Mouse (Mus musculus) left cerebral cortex, postnatal 10 days (tissue): ENCODE measurements around the gene Pofut1. TPM values are rescaled to one million over a fixed set of nuclear protein-coding genes. Genes with fewer than 3 reads are reported as not detected.
A peak's percentile ranks its signal among the peaks of the same experiment; 100 is the strongest.

Experiments used
- DNase-seq, 2 experiments: peaks; one replicate each; pipeline ENCODE4 v3.0.0; 2021 to 2022; ENCODE audit warnings: low spot score in 2 of 2, mixed read lengths in 1 of 2; ENCODE audit errors: extremely low spot score in 1 of 2
- intact Hi-C: fragments of 180-260 bp; cut with DNase I; formaldehyde crosslinking; loops from one replicate; pipeline ENCODE4 v1.15.1; 2025
- total RNA-seq, 2 experiments: library from RNA; stranded (reverse); gene quantifications; 2 replicates each; pipeline ENCODE4 v1.2.3; 2021

Pofut1 gene
- total RNA-seq, 2 experiments from 2014 or later, result 17.5 to 20.5 TPM

DNA sequence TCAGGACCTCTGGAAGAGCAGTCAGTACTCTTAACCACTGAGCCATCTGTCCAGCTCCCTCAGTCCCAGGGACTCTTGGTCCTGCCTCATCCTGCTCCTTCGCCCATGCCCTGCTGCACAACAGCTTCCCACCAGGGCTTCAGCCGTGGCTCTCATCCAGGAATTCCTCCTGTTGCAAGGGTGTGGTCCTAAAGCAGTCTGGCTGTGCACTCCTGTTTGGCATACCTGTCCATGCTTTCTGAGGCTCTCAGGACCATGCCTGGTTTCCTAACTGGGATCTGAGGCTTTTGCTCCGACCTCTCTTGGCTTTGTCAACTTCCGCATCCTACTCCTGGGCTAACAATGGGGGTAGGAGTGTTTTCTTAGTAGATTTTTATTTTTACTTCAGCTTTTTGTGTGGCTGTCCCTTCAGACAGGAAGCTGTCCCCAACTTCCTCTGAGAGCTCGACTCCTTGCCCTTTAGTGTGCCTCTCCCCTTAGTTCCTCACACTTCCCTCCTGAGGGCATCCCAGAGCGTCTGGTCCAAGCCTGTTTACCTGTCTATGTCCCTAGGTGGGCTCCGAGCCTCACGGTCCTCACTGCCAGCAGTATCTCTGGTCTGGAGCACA is 77.8 kb downstream of the Pofut1 start:
- intact Hi-C loops, result no loop called here
- DNase-seq, result peak in 1 of 2 experiments; percentile 61

Other genes with a start within 250 kb of the Pofut1 start
- 10 to 100 TPM; 59.8 to 60.9 TPM for gene Pdrg1, start 226.1 kb upstream of the Pofut1 start, total RNA-seq
- 10 to 100 TPM; 11.8 to 12.4 TPM for gene Xkr7, start 209.7 kb upstream of the Pofut1 start, total RNA-seq
- gene Ccm2l, start 175.6 kb upstream of the Pofut1 start, total RNA-seq, result 1 to 10 TPM; 6.8 to 7.1 TPM
- 1 to 10 TPM; 2.4 to 3.0 TPM for gene Hck, start 133.1 kb upstream of the Pofut1 start, total RNA-seq
- 100 to 1,000 TPM; 123 to 128 TPM for gene Tm9sf4, start 80.2 kb upstream of the Pofut1 start, total RNA-seq
- gene Tspyl3, start 16.1 kb upstream of the Pofut1 start, total RNA-seq, result 10 to 100 TPM; 35.2 to 36.7 TPM
- gene Plagl2, start 107 bp upstream of the Pofut1 start, total RNA-seq, result 1 to 10 TPM; 4.6 to 5.2 TPM
- 10 to 100 TPM; 91.6 to 94.6 TPM for gene Kif3b, start 49.9 kb downstream of the Pofut1 start, total RNA-seq
- 10 to 100 TPM; 38.8 to 41.5 TPM for gene Asxl1, start 104.3 kb downstream of the Pofut1 start, total RNA-seq